Mouse (Mus musculus): ENCODE measurements around the gene Chn2. TPM values are rescaled to one million over a fixed set of nuclear protein-coding genes. Genes with fewer than 3 reads are reported as not detected.
"Not testable (repeated sequence)": the region's sequence is repeated elsewhere in the genome, so short reads cannot be mapped to it uniquely, and the experiment has no call there.

Chn2 gene
- total RNA-seq, 1 experiment from 2014 or later = 11.7 TPM

DNA sequence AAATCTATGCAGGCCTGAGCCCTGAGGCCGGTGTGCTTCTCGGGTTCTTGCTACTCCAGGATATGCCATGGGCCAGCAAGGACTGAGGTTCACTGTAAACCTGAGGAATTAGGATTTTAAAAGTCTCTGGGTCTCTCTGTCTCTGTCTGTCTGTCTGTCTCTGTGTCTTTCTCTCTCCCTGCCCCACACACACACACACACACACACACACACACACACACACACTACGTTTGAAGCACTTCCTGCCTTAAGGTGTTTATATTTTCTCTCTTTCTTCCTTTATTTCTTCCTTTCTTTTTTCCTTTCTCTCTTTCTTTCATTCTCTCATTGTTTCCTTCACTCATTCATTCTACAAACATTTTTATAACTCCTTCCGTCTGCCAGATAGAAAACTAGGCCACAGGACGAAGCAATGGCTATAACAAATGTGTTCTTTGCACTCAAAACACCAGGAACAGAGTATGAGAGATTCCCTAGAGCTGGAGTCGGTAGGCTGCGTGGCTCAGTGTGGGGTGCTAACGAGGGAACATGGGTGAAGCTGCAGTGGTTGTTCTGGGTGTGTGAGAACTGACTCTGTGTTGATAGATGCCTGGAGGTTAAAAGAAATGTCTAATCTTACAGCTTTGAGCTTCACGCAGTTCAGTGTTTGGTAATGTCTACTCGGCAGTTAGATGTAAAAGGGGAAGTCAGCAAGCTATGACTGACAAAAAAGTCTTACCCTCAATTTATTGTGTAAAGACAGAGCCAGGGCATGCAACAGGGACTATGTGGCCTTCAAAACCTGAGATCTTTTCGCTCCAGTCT lies 103.7 kb downstream of the Chn2 start:
- ATAC-seq (replicated peaks; ENCODE audit: low read depth, poor library complexity, severe bottlenecking) = peak; percentile 88

DNA sequence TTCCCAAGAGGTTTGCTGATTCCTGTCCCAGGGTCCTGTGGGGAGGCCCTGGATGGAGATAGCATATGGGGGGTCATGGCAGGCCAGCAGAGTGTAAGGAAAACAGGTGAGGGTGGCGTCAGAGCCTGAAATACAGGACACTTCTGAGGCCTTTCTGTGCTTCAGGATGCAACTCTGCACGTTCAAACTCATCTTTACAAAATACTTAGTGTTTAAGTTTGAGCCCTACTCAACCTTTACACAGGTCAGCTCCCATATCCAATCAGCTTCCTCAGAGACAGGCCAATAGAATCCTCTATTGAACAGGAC lies 104.3 kb downstream of the Chn2 start:
- ATAC-seq (replicated peaks; ENCODE audit: low read depth, poor library complexity, severe bottlenecking) = no peak

DNA sequence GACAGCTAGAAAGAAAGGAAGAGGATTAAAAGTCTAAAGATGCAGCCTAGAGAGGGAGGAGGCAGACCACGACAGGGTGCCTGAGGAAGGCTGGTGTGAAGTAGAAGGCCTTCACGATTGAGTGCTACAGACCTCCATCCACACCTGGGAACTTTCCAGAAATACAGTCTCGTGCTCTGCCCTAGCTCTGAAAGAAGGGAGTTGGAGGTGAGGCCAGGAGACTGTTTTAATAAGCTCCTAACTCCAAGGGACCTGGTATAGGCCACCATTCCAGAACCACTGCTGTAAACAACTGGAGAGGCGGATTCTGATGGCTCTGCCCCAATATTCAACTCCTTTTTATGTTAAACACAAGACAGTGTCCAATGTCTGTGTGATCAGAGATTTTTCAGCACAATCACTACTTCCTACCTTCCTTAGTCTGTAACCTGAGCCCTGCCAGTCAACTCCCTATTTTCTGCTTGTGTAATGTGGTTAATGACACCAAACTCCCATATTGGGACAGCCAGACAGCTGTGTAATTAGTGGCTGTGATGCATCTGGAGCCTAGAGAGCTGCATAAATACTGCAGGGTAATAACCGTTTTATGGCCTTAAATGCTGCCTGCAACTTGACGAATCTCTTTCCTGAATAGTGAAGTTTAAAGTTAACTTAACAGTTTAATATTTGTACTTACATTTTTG lies 109.6 kb downstream of the Chn2 start:
- ATAC-seq (replicated peaks; ENCODE audit: low read depth, poor library complexity, severe bottlenecking) = no peak

DNA sequence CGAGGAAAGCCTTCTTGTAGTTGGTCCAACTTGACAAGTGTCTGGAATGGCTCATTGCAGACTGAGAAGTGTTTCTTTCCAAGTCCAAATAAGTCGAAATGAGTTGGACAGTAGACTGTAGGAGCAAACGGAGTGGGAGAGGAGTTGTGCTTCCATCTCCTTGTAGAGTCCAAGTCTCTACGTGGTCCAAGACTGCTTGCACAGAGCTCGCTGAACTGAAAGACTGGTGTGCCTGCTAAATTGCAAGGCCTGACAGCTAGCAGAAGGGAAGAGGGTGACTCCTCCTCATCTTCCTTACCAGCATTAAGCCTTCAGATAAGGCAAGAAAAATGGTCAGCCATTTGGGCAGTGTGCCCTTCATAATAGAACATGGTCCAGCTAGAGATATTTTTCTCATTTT lies 111.5 kb downstream of the Chn2 start:
- no peak for ATAC-seq (replicated peaks; ENCODE audit: low read depth, poor library complexity, severe bottlenecking)

DNA sequence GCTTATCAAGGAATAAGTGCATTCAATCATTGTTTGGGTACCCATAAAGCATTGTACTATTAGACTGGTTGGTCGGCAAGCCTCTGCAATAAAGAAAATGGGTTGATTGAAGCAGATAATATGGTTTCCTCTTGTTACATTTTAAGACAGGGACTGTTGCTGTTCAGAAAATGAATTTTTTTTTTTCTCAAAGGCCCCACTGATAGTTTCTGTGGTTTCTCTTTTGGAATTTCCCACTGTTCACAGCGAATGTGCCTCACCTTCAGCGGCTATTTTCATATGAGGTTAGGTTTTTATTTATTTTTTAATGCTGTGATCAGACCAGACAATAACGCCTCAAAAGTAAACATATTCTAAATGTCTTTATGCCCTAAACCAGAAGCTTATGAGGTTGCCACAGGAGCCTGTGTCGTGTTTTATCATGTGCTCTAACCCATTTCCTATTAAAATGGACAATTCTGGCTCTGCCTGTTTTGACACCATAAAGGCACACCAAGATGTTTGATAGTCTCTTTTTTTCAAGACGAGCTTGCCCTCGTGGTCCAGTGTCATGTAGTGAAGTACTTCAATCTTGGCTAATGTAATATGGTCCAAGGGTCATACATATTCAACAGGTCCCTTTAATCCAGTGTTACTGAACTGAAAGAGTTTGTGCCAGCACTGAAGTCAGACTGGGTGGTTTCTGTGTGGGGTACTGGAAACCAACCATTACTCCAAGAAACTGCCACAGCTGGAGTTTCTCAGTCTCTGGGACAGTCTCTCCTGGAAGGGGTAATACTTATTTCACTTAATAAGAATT lies 112.3 kb downstream of the Chn2 start:
- no peak for ATAC-seq (replicated peaks; ENCODE audit: low read depth, poor library complexity, severe bottlenecking)

DNA sequence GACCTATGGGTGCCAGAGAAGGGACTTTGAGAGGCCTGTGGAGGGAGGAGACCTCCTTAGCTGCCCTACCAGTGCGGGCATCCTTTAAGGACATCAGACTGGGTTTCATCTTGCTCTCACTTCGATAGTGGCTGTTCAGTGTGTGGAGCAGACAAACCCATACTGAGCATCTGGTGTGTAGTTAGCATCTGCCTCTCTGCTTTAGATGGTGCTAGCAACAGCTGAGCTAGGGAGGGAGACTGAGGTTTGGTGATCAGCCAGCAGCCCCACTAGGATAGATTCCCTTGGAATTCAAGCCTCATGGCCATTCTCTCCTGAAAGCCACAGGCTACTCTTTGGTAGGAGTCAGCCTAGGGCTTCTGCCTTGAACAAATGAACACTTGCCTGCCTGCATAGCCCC lies 117.7 kb downstream of the Chn2 start:
- no peak for ATAC-seq (replicated peaks; ENCODE audit: low read depth, poor library complexity, severe bottlenecking)

DNA sequence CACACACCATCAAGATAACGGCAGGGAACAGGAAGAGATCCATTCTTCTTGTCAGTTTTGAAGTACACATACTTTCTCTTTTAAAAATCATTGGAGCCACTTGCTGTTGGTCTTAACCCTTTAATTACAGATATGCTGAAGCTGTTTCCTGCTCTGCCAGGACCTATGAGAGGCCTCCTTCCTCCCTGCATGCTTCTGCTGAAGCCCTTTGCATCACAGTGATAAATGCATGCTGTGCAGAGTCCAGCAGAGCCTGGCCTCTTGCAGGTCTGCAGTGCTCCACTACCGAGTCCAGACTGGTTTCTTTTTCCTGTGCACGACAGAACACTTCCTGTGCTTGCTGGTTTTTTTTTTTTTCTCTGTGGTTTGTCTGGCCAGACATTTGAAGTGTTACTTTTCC lies 119.0 kb downstream of the Chn2 start:
- ATAC-seq (replicated peaks; ENCODE audit: low read depth, poor library complexity, severe bottlenecking) = peak; percentile 24

DNA sequence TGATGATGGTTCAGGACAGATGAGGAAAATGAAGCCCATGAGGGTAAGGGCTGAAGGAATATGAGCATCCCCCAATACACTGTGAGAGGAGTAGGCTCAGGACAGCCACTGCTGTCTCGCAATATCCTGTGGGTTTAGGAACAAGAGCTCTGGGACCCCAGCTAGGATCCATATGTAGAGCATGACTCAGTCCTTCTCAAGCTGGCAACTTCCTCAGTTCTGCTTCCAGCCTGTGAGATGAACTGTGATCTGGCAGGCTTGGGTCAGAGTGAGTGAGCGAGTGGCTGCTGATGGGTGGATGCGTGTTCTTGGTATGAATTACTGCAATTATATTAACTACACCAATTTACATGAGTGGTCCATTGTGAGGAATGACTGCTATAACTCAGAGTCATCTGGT lies 121.3 kb downstream of the Chn2 start:
- ATAC-seq (replicated peaks; ENCODE audit: low read depth, poor library complexity, severe bottlenecking) = peak; percentile 51

DNA sequence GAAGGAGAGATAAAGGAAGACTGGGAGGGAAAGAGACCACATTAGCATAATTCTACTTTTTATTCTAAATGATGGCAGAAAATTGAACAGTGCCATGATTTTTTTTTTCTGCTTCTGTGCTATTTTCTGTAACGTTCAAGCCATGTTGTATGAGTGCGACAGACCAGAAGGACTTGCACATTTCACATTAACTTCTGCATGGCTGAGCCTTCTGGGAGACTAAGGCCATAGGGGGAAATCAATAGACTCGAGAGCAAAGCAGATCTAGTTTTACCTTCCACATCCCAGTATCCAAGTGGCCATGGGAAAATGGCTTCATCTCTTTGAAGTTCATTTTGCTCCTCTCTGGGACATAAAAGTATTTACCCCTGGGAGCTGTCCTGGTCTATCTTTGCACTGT lies 121.9 kb downstream of the Chn2 start:
- ATAC-seq (replicated peaks; ENCODE audit: low read depth, poor library complexity, severe bottlenecking) = no peak

DNA sequence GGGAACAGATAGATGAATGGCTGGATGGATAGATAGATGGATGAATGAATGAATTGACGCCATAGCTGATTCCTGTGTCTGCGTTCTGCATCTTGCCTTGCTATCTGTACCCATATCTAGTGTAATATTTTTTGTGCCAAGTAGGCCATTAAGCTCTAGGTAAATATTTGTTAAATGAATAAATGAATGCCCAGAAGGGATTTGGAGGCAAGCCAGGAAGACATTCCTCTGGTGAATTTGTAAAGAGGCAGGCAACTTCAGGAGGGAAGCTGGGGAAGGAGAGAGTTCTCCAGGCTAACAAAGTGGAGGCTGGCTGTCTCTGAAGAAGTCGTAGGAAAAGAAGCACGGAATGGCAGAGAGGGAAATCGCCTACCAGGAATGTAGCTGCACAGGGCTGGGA lies 123.0 kb downstream of the Chn2 start:
- ATAC-seq (replicated peaks; ENCODE audit: low read depth, poor library complexity, severe bottlenecking) = no peak

DNA sequence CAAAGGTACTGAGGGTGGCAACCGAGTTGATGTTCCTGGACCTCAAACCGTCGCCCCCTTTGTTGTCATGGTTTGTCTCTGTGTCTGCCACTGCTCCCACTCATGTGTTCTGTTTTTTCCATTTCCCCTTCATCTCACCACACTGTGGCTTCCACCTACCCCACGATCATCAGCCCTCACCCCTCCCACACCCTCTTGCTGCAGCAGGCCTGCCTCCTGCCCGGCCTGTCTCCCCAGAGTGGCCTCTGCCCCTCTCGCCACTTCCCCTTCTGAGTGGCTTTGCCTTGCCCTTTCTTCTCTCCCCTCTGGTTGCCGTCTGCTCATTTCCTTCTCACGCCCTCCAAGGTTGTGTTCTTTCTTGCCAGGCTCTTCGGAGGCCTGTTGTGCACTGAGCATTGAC lies 123.4 kb downstream of the Chn2 start:
- ATAC-seq (replicated peaks; ENCODE audit: low read depth, poor library complexity, severe bottlenecking) = peak; percentile 90

DNA sequence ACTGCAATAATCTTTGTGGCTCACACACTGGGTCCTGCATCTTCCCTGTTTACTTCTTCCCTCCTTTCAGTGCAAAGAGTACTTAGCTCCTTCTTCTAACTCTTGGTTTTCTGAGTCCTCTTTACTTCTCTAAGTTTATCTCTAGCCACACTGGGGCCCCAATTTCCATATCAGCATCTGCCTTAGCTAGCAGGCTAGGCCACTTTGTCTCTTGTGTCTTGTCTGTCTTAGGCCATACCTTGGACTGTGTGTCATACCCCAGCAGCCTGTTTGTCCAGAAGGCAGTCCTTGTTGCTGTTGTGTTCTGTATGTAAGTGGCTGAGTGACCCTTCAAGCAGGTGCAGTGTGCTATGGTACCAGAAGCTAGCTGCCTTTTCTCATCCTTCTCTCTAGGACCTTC lies 124.3 kb downstream of the Chn2 start:
- no peak for ATAC-seq (replicated peaks; ENCODE audit: low read depth, poor library complexity, severe bottlenecking)

DNA sequence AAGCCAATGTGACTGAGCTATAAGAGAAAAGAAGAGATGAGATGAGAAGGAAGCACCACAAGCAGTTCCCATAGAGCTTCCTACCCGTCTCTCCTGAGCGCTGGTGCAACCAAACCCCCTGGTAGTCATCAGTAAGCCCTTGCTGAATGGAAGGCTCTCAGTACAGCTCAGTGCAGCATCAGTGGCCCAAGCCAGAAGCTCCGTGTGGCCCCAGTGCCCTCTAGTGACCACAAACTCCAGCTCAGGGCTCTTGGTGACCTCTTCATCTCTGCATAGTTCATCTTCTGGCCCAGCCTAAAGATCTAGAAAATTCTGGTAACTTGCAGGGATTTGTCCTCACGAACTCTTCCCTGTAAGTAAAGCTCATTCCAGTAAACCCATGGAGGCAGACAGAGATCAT lies 125.4 kb downstream of the Chn2 start:
- ATAC-seq (replicated peaks; ENCODE audit: low read depth, poor library complexity, severe bottlenecking) = peak; percentile 34; the same call in 1 of the 2 replicates

DNA sequence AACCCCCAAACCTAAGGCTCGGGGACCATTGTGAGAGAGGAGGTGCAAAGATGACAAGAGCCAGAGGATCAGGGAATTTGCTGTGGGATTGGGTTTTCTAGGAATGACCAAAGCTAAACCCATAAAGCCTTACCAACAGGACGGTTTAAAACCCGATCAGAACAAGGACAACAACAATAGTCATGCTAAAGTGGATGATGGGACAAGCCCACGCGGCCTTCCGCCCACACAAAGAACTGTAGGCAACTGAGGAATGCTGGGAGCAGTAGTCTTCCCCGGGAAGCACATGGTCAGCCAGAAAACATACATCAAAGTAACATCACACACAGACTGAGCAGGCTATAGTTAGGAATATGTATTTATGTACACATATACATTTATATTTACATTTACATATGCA lies 125.9 kb downstream of the Chn2 start:
- no peak for ATAC-seq (replicated peaks; ENCODE audit: low read depth, poor library complexity, severe bottlenecking)

DNA sequence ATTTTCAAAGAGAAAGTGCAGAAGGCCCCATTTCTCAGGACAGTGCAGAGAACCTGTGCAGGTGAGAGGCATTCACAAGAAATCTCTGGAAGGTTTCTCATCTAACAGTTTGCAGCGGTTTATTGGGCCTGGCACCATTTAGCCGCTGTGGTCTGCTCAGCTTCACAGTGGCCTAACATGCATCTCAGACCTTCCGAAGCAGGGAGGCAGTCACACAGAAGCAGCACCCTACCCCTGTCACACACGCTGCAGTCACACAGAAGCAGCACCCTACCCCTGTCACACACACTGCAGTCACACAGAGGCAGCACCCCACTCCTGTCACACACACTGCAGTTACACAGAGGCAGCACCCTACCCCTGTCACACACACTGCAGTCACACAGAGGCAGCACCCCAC lies 126.5 kb downstream of the Chn2 start:
- ATAC-seq (replicated peaks; ENCODE audit: low read depth, poor library complexity, severe bottlenecking) = no peak

DNA sequence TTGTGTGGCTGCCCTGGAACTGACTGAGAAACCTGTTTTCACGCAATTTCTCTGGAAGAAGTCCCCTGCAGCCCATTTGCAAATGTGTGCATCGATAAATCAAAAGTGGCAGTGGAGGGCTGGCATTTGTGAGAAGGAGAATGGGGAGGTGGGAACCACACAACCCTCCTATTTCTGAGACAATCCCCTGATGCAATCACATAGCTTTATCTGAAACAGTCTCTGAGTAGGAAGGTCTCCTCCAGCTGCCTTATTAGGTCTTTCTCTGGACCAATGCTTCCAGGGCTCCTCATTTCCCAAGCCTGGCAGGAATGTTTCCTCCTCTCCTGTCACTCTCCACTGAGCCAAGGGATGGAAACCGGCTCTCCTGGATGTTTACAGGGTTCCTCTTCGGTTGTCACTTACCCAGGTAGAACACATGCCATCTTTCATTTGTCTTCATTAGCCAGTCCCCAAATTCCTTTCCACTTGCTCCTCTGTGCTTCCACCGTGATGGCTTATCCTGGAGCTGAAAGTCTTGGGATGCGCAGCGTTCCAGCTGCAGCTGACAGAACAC lies 127.7 kb downstream of the Chn2 start:
- no peak for ATAC-seq (replicated peaks; ENCODE audit: low read depth, poor library complexity, severe bottlenecking)

DNA sequence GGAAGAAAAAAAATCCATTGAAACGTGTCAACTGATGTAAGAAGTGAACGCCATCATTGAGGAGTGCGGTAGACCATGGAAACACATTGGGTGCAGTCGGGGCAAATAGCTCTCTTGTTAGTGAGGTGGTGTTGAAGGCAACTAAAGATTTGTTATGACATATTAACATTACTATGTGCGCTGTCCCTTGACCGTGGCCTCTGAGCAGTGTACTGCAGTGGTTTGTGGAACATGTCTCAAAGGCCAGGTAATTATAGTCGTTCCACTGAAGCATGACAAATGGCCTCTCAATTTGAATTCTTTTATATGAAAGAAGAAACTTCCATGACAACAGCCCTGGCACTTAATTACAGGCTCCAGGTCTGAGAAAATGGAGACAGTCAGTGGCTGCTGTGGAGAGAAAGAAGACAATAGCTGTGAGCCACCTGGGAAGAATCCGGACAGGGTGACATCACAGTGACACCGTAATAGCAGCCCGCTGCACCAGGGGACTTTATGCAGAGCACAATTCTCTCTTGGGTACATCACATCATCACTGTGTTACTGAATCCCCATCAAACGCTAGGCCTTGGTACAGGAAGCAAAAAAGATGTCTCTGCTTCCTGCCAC lies 131.0 kb downstream of the Chn2 start:
- ATAC-seq (replicated peaks; ENCODE audit: low read depth, poor library complexity, severe bottlenecking) = no peak

DNA sequence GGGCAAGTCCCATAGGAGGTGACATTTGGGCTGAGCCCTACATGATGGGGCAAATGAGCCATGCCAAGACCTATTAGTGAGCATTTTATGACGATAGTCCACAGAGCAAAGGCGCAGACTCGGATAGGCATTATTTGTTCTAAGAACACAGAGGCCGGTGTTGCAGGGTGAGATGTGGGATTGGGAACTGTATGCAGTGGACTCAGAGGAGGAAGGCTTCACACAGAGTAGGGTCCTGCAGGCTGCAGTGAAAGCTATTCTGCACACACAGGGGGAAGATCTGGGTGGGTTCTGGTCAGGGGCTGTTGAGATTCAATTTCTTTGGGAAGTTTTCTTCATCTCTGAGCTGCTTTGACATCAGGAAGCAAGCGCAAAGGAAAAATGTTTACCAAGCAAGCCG lies 132.0 kb downstream of the Chn2 start:
- no peak for ATAC-seq (replicated peaks; ENCODE audit: low read depth, poor library complexity, severe bottlenecking)

DNA sequence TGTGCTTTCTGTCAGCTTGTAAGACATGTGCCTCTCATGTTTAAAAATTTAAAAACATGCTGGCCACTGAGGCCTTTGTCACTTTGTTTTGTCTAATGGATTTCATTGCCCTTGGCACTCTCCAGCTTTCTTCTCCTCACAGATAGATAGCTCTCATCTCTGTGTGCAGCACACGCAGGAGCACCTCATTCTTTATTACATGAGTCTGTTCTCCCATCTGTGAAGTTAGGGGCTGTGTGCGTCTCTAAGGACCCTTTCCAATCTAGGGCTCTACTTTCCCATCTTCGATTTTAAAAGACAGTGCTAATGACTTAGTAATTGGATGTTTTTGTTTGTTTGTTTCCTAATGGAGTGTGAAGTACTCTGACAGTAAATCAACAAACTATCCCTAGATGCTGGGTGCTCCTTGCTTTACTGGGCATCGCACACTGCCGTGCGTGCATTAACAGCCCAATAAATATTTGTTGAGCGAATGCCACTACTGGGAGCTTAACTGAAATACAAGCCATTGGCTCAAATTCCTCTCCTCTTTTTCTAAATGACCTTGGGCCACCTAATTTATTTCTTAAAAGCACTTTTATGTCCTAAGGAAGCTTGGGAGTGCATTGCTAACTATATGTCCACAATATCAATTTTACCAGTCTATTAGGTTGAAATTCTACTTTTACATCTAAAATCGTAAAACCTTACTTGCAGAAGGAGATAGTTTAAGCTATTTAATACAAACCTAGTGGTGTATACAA lies 136.3 kb downstream of the Chn2 start:
- ATAC-seq (replicated peaks; ENCODE audit: low read depth, poor library complexity, severe bottlenecking) = no peak

DNA sequence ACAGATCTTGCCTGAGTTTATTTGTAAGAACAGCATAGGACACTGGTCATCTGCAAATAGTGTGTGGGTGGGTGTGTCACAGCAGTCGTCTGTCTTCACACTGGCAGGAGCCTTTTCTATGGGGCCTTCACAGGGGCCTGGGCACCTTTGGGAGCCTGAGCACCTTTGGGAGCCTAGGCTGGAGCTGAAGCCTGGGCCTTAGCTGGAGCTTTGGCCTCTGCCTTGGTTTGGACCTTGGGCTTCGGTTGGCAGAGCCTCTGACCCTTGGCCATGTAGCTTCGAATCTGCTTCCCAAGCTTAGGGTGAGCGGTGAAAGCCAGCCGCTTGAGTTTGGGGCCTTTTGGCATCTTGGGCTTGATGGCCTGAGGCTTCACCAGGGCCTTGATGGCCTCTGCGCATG lies 137.7 kb downstream of the Chn2 start:
- not testable (repeated sequence) for ATAC-seq (replicated peaks; ENCODE audit: low read depth, poor library complexity, severe bottlenecking)
